In the genomic region with DNA sequence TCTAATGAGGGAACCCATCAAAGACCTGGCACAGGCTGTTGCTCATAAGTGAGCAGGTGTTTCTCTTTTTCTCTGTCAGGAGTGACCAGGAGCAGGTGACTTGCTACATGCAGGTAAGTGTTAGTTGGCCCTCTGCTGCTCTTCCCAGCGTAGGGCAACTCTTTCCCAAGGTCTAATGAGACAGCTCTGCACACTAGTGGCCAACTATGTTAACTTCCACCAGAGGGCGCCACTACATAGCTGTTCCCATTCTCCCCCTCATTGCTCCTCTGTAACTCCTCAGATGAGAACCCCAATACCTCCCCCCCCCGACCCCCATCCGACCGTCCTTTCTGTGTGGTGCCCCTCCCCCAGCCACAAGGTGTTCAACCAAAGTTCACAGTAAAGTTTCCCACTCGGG, we compare ENCODE assay signal across 9 mouse cellular contexts. TPM values are rescaled to one million over a fixed set of nuclear protein-coding genes. Genes with fewer than 3 reads are reported as not detected.
DNase-seq lines count a peak whose midpoint lies in the region; ATAC-seq and TF ChIP-seq lines count a peak whose summit lies in the region.
"Had no signal": no experiment of that assay in that cellular context is flagged by ENCODE, and none has a peak within 500 bp of the region (broad histone marks: within the 10 kb centered on the region; RNA-seq: fewer than 3 reads in every experiment).

No protein-coding gene starts in this region.

- no peaks in the 10 kb centered on the region for H3K9me3 ChIP-seq in heart, embryonic 11.5 days (replicated peaks; ENCODE audit: control insufficient read depth, low read length)
- no peaks in the 10 kb centered on the region for H3K9me3 ChIP-seq in embryonic facial prominence, embryonic 14.5 days (ENCODE audit: control insufficient read depth, low read length)
- H3K9me3 ChIP-seq in kidney, embryonic 15.5 days (replicated peaks): no peaks in the 10 kb centered on the region
- H3K9me3 ChIP-seq in lung, embryonic 16.5 days (ENCODE audit: control insufficient read depth, low read length): no peaks in the 10 kb centered on the region

- no peaks in the 10 kb centered on the region for H3K36me3 ChIP-seq in heart, embryonic 11.5 days (ENCODE audit: control insufficient read depth, insufficient read depth, low read length)
- no peaks in the 10 kb centered on the region for H3K36me3 ChIP-seq in C2C12 (ENCODE audit: control insufficient read depth, insufficient read depth)
- H3K36me3 ChIP-seq in embryonic facial prominence, embryonic 14.5 days (ENCODE audit: control insufficient read depth, insufficient read depth, low read length): no peaks in the 10 kb centered on the region
- H3K36me3 ChIP-seq in kidney, embryonic 15.5 days: no peaks in the 10 kb centered on the region
- H3K36me3 ChIP-seq in lung, embryonic 16.5 days (ENCODE audit: control insufficient read depth, insufficient read depth, low read length): no peaks in the 10 kb centered on the region

- peak; percentile 65 for TF ChIP-seq CTCF in C2C12 (IDR thresholded peaks at IDR 0.05; ENCODE audit: control insufficient read depth, insufficient read depth, insufficient read length)

- H3K4me2 ChIP-seq in heart, embryonic 11.5 days: no peak overlapping the region
- no peak overlapping the region for H3K4me2 ChIP-seq in embryonic facial prominence, embryonic 14.5 days (ENCODE audit: low read depth, low read length)
- H3K4me2 ChIP-seq in kidney, embryonic 15.5 days: 0 out of 2 replicates have a peak overlapping the region, but pooled peaks have one; percentile 16
- H3K4me2 ChIP-seq in lung, embryonic 16.5 days (ENCODE audit: low read depth, low read length): no peak overlapping the region

- H3K4me1 ChIP-seq in heart, embryonic 11.5 days (ENCODE audit: control insufficient read depth, insufficient read depth, low read length): no peaks in the 10 kb centered on the region; the same call in 1 of the 2 replicates
- H3K4me1 ChIP-seq in embryonic facial prominence, embryonic 14.5 days (ENCODE audit: control insufficient read depth, insufficient read depth, low read length): no peaks in the 10 kb centered on the region
- H3K4me1 ChIP-seq in kidney, embryonic 15.5 days: peaks cover 13% of the 10 kb centered on the region; the same call in 1 of the 2 replicates
- H3K4me1 ChIP-seq in lung, embryonic 16.5 days (replicated peaks; ENCODE audit: control insufficient read depth, insufficient read depth, low read length): no peaks in the 10 kb centered on the region; the same call in 1 of the 2 replicates

- no peak for ATAC-seq in heart, embryonic 11.5 days (replicated peaks; ENCODE audit: insufficient number of reproducible peaks, low FRiP score, low TSS enrichment)
- ATAC-seq in embryonic facial prominence, embryonic 14.5 days (ENCODE audit: low read depth): 0 out of 2 replicates have a peak, but pooled peaks have one; percentile 47
- 0 out of 2 replicates have a peak, but pooled peaks have one; percentile 44 for ATAC-seq in kidney, embryonic 15.5 days (replicated peaks; ENCODE audit: low FRiP score)
- peak; percentile 49; the same call in 1 of the 2 replicates for ATAC-seq in lung, embryonic 16.5 days (ENCODE audit: low read depth)

- no peak overlapping the region for H3K4me3 ChIP-seq in heart, embryonic 11.5 days (ENCODE audit: low read depth, low read length)
- H3K4me3 ChIP-seq in C2C12 (ENCODE audit: insufficient read depth, poor library complexity, severe bottlenecking): no peak overlapping the region
- no peak overlapping the region for H3K4me3 ChIP-seq in embryonic facial prominence, embryonic 14.5 days (ENCODE audit: low read depth, low read length)
- no peak overlapping the region for H3K4me3 ChIP-seq in kidney, embryonic 15.5 days (replicated peaks)
- H3K4me3 ChIP-seq in lung, embryonic 16.5 days (ENCODE audit: low read length): no peak overlapping the region

- WGBS in heart, embryonic 11.5 days (ENCODE audit: insufficient replicate concordance): 12% methylated on average over 6 of the region's 6 CpGs
- 12% methylated on average over 6 of the region's 6 CpGs for WGBS in embryonic facial prominence, embryonic 14.5 days
- 10% methylated on average over 6 of the region's 6 CpGs for WGBS in kidney, embryonic 15.5 days
- WGBS in lung, embryonic 16.5 days: 10% methylated on average over 6 of the region's 6 CpGs

- H3K79me3 ChIP-seq in C2C12 (ENCODE audit: low read depth): no peaks in the 10 kb centered on the region

- DNase-seq in heart, adult 18-20 months: peak; percentile 34 to 63
- peak; percentile 31 for DNase-seq in adrenal gland, adult 8-10 months
- DNase-seq in embryonic facial prominence, embryonic 14.5 days (ENCODE audit: low spot score): peak; percentile 34
- DNase-seq in skeletal muscle tissue, adult 2 months (ENCODE audit: low read depth, low spot score): peak; percentile 21

- no peak overlapping the region for H3ac ChIP-seq in C2C12 (ENCODE audit: control insufficient read depth, insufficient read length, low read depth)

- no peak overlapping the region for H3K27ac ChIP-seq in heart, embryonic 11.5 days (ENCODE audit: low read depth, low read length)
- H3K27ac ChIP-seq in embryonic facial prominence, embryonic 14.5 days (replicated peaks; ENCODE audit: low read depth, low read length): no peak overlapping the region
- H3K27ac ChIP-seq in kidney, embryonic 15.5 days: no peak overlapping the region
- no peak overlapping the region for H3K27ac ChIP-seq in lung, embryonic 16.5 days (ENCODE audit: low read length)

- no peak overlapping the region for H3K9ac ChIP-seq in heart, embryonic 11.5 days (ENCODE audit: low read depth, low read length)
- no peak overlapping the region for H3K9ac ChIP-seq in embryonic facial prominence, embryonic 14.5 days (ENCODE audit: low read depth, low read length)
- H3K9ac ChIP-seq in kidney, embryonic 15.5 days: no peak overlapping the region
- H3K9ac ChIP-seq in lung, embryonic 16.5 days (ENCODE audit: low read length): no peak overlapping the region

- peaks cover 61% of the 10 kb centered on the region for H3K27me3 ChIP-seq in heart, embryonic 11.5 days (ENCODE audit: control insufficient read depth, insufficient read depth, low read length)
- peaks cover 75% of the 10 kb centered on the region for H3K27me3 ChIP-seq in C2C12 (ENCODE audit: control insufficient read depth, insufficient read depth, insufficient read length)
- H3K27me3 ChIP-seq in embryonic facial prominence, embryonic 14.5 days (replicated peaks; ENCODE audit: control insufficient read depth, insufficient read depth, low read length): peaks cover 40% of the 10 kb centered on the region
- H3K27me3 ChIP-seq in kidney, embryonic 15.5 days: peaks cover 77% of the 10 kb centered on the region
- peaks cover 23% of the 10 kb centered on the region for H3K27me3 ChIP-seq in lung, embryonic 16.5 days (ENCODE audit: control insufficient read depth, insufficient read depth, low read depth, low read length)

- H3K79me2 ChIP-seq in C2C12 (ENCODE audit: control insufficient read depth, insufficient read depth): no peaks in the 10 kb centered on the region

TF ChIP-seq in C2C12, 6 proteins besides CTCF, POLR2A, EP300 and RAD21:
- TF ChIP-seq CEBPB (IDR thresholded peaks at IDR 0.05; ENCODE audit: low read depth) (no peak), MYOG (IDR thresholded peaks at IDR 0.05; ENCODE audit: control insufficient read depth, extremely low read depth, insufficient read length) (no peak), MAX (IDR thresholded peaks at IDR 0.05) (no peak), USF1 (IDR thresholded peaks at IDR 0.05; ENCODE audit: low read depth) (no peak), MYOD1 (IDR thresholded peaks at IDR 0.05; ENCODE audit: control insufficient read depth, insufficient read length, low read depth) (no peak), FOSL1 (IDR thresholded peaks at IDR 0.05; ENCODE audit: insufficient read depth, low read length, poor library complexity, severe bottlenecking) (no peak)

RNA-seq across cellular contexts. Expression of a gene that starts 4.7 kb away (rescaled TPM):
- total RNA-seq in heart, adult 18-20 months (2021): not detected
- not detected in 2 replicates for polyA plus RNA-seq in heart, embryonic 11.5 days (2014; fragmentation: Nextera tagmentation; extraction: Ambion mirVana)
- polyA plus RNA-seq in C2C12 (2012; fragmentation: generic; extraction: Trizol): not detected
- 10 to 100 TPM; 28.1 to 57.4 (median 34.7) TPM for total RNA-seq in adrenal gland, adult 8-10 months (2022)
- polyA plus RNA-seq in embryonic facial prominence, embryonic 14.5 days (2014; fragmentation: Nextera tagmentation; extraction: Ambion mirVana): 0.39 and 0.65 TPM in 2 replicates
- 28.8 and 29.9 TPM in 2 replicates for polyA plus RNA-seq in kidney, embryonic 15.5 days (2015; fragmentation: Nextera tagmentation; extraction: Ambion mirVana)
- polyA plus RNA-seq in lung, embryonic 16.5 days (2015; fragmentation: Nextera tagmentation; extraction: Ambion mirVana): 0.06 and 0.13 TPM in 2 replicates

RNA-seq across cellular contexts. Expression of a gene that starts 47.2 kb away (rescaled TPM):
- total RNA-seq in heart, adult 18-20 months (2021): under 1 TPM; 0.10 TPM
- 7.1 and 9.8 TPM in 2 replicates for polyA plus RNA-seq in heart, embryonic 11.5 days (2014; fragmentation: Nextera tagmentation; extraction: Ambion mirVana)
- polyA plus RNA-seq in C2C12 (2012; fragmentation: generic; extraction: Trizol): 5.0 TPM
- total RNA-seq in adrenal gland, adult 8-10 months (2022): under 1 TPM; 0.05 to 0.59 (median 0.12) TPM
- polyA plus RNA-seq in embryonic facial prominence, embryonic 14.5 days (2014; fragmentation: Nextera tagmentation; extraction: Ambion mirVana): 7.4 and 7.7 TPM in 2 replicates
- 11.2 and 11.6 TPM in 2 replicates for polyA plus RNA-seq in kidney, embryonic 15.5 days (2015; fragmentation: Nextera tagmentation; extraction: Ambion mirVana)
- polyA plus RNA-seq in lung, embryonic 16.5 days (2015; fragmentation: Nextera tagmentation; extraction: Ambion mirVana): 7.8 and 9.3 TPM in 2 replicates
- total RNA-seq: layer of hippocampus, adult 18-20 months had no signal

Comparison
In these comparisons a context has a peak if more than half of its experiments do, and no peak if none do; other contexts are left out.
1. RNA of a gene that starts 4.7 kb away (polyA plus RNA-seq): 28.8 to 29.9 TPM in kidney, embryonic 15.5 days; 0.39 to 0.65 TPM in embryonic facial prominence, embryonic 14.5 days, 0.06 to 0.13 TPM in lung, embryonic 16.5 days, not detected in heart, embryonic 11.5 days and not detected in C2C12 (single experiment); every median in the first group is over 10 times any median in the second.
2. Peak in every context shown above with its lines, with median percentiles within 50 percentile points of each other: DNase-seq.